Mouse (Mus musculus) C2C12 (cell line): Measurements from ENCODE around the gene Elmo3.

Experiments
- CEBPB ChIP-seq: IDR thresholded peaks from one replicate; pipeline ENCODE4 v1.6.1; 2011; ENCODE audit warnings: low read depth, mild to moderate bottlenecking, control low read depth, moderate library complexity
- CTCF ChIP-seq: IDR thresholded peaks from one replicate; pipeline ENCODE4 v1.5.1; 2011; ENCODE audit not compliant: control insufficient read depth, insufficient read depth, insufficient read length
- FOSL1 ChIP-seq: IDR thresholded peaks from one replicate; pipeline ENCODE4 v1.8.0; 2011; ENCODE audit warnings: mild to moderate bottlenecking, low read length; ENCODE audit not compliant: poor library complexity, insufficient read depth, severe bottlenecking
- MAX ChIP-seq: IDR thresholded peaks from one replicate; pipeline ENCODE4 v1.6.1; 2011; ENCODE audit warnings: mild to moderate bottlenecking, control low read depth
- MYOD1 ChIP-seq: IDR thresholded peaks from one replicate; pipeline ENCODE4 v1.6.1; 2011; ENCODE audit warnings: low read depth; ENCODE audit not compliant: control insufficient read depth, insufficient read length
- MYOG ChIP-seq: IDR thresholded peaks from one replicate; pipeline ENCODE4 v1.6.1; 2011; ENCODE audit not compliant: control insufficient read depth, insufficient read length; ENCODE audit errors: extremely low read depth
- USF1 ChIP-seq: IDR thresholded peaks from one replicate; pipeline ENCODE4 v1.6.1; 2011; ENCODE audit warnings: low read depth, mild to moderate bottlenecking, control low read depth, moderate library complexity

DNA sequence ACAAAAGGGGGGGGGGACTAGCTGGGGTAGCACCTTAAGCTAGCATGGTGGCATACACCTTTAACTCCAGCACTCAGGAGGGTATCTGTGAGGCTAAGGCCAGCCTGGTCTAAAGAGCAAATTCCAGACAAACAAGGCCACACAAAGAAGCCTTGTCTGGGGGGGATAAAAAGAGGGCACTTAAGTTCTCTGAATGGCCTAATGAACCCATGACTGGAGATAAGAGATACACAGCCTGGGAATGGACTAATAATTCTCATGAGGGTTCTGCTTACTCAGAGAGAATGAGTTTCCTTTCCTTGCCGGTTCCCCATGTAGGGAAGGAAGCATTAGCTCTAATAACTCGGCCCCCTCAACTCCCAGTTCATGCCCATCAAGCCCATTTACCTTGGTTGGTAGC is 27.1 kb downstream of the Elmo3 start:
- TF ChIP-seq CTCF, result no peak
- TF ChIP-seq FOSL1, result no peak
- TF ChIP-seq CEBPB, result no peak
- no peak for TF ChIP-seq USF1
- no peak for TF ChIP-seq MAX
- no peak for TF ChIP-seq MYOG
- TF ChIP-seq MYOD1, result no peak
